Mouse (Mus musculus) cerebellum, adult 8-10 months (tissue): ENCODE measurements around the gene Olfr742.

Experiments used
- DNase-seq: peaks from one replicate; pipeline ENCODE4 v3.0.0; 2022

The Olfr742 gene

DNA sequence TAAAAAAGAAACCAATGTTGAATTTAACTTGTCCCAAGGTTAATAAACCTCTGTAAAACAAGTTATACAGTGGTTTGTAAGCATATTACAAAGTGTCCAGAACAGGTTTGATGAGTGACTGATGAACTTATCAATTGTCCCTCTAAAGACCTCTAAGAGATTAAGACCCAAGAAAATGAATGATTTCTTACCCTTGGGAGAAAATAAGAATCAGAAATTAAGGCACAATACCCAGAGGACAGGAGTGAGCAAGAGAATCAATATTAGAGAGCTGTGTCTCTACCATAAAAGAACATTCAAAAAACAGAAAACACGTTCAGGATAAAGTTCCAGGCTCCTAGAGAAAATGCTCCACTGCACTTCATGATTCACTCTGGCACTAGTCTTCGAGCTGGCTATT, at the start of gene Olfr742:
TSS of gene Olfr742 (plus strand) at position 301 of the 400 bp plus-strand sequence.
- no peak for DNase-seq

- no peak for DNase-seq
Observed at GRCm38 (mm10) chr14:50472438-50472837, 31.0 kb upstream of the Olfr742 start, which contains the start of gene Olfr741. TSS of gene Olfr741 (plus strand) at chr14:50472738.

GRCm38 (mm10) chr14:50478406-50478805, 25.0 kb upstream of the Olfr742 start:
- DNase-seq: no peak

- no peak for DNase-seq
Observed at GRCm38 (mm10) chr14:50521539-50521938, 18.1 kb downstream of the Olfr742 start, which contains the start of gene Olfr743. TSS of gene Olfr743 (plus strand) at chr14:50521839.

DNA sequence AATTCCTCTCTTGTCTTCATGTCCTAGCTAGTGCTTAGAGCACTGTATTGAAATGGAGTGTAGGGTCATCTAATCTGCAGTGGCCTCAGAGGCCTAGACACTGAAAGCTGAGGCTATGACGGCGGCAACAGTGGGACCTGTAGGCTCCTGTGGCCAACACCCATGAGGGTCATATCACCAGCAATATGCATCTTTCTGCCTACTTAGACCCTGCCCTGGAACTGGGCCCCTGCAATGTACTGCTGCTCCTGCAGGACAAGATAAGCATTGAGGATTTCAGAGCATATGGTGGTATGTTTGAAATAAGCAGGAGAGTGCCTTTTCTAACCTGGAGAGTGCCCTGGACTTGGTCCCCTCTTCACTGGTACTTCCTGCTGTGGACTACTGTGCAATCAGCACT, 49.3 kb downstream of the Olfr742 start:
- DNase-seq: no peak
